Mouse (Mus musculus) heart, embryonic 13.5 days (tissue): ENCODE measurements around the gene Exosc8. TPM values are rescaled to one million over a fixed set of nuclear protein-coding genes. Genes with fewer than 3 reads are reported as not detected.

Experiments
- polyA plus RNA-seq: library from polyadenylated mRNA; unstranded; fragments of >200 nt; fragmentation: Nextera tagmentation; extraction: Ambion mirVana; gene quantifications from 2 replicates; pipeline ENCODE4 v1.2.1, GENCODE M21; 2015

Exosc8 gene
- polyA plus RNA-seq, 1 experiment from 2014 or later = 78.9 TPM

Other genes starting within 250 kb of the Exosc8 start
- gene Supt20, start 42.6 kb downstream of the Exosc8 start, polyA plus RNA-seq = 61.4 and 61.9 TPM in 2 replicates
- 0.32 and 0.48 TPM in 2 replicates for gene Gm21958, start 21.0 kb downstream of the Exosc8 start, polyA plus RNA-seq
- 33.7 and 35.1 TPM in 2 replicates for gene Alg5, start 146 bp upstream of the Exosc8 start, polyA plus RNA-seq
- gene Smad9, start 20.2 kb upstream of the Exosc8 start, polyA plus RNA-seq = 0.75 and 1.1 TPM in 2 replicates
- gene Rfxap, start 72.4 kb upstream of the Exosc8 start, polyA plus RNA-seq = 22.6 and 26.0 TPM in 2 replicates
- gene Sertm1, start 180.5 kb upstream of the Exosc8 start, polyA plus RNA-seq = 0.12 and 0.15 TPM in 2 replicates